Mouse (Mus musculus): ENCODE data around the gene Efcab6. TPM values are rescaled to one million over a fixed set of nuclear protein-coding genes. Genes with fewer than 3 reads are reported as not detected.

The Efcab6 gene
- polyA plus RNA-seq, 1 experiment from 2014 or later, result 0.29 TPM

- no peak overlapping the region for H3K4me3 ChIP-seq (ENCODE audit: low read depth, low read length)
- H3K4me2 ChIP-seq, result no peak overlapping the region
Observed at GRCm38 (mm10) chr15:83977108-83977507, 88.1 kb downstream of the Efcab6 start.

GRCm38 (mm10) chr15:83972206-83972605 is 93.0 kb downstream of the Efcab6 start:
- Histone ChIP-seq H3K9me3 (ENCODE audit: control insufficient read depth, low read length) (no peaks in the 10 kb centered on the region), H3K27ac (ENCODE audit: low read depth, low read length) (no peak overlapping the region), H3K4me3 (ENCODE audit: low read depth, low read length) (no peak overlapping the region), H3K36me3 (ENCODE audit: control insufficient read depth, insufficient read depth, low read length) (no peaks in the 10 kb centered on the region), H3K4me1 (ENCODE audit: control insufficient read depth, insufficient read depth, low read length) (peaks cover 3% of the 10 kb centered on the region; the same call in 1 of the 2 replicates), H3K4me2 (no peak overlapping the region), H3K27me3 (ENCODE audit: control insufficient read depth, insufficient read depth, low read length) (no peaks in the 10 kb centered on the region), H3K9ac (ENCODE audit: low read length) (no peak overlapping the region)
- no peak for ATAC-seq (ENCODE audit: low FRiP score)
- WGBS, result 77% methylated on average over 9 of the region's 9 CpGs
- no peak for DNase-seq (ENCODE audit: low spot score, missing footprints)

More at GRCm38 (mm10) chr15:83977108-83977507, 88.1 kb downstream of the Efcab6 start:
- Histone ChIP-seq H3K27me3 (ENCODE audit: control insufficient read depth, insufficient read depth, low read length) (no peaks in the 10 kb centered on the region), H3K36me3 (ENCODE audit: control insufficient read depth, insufficient read depth, low read length) (no peaks in the 10 kb centered on the region), H3K4me1 (ENCODE audit: control insufficient read depth, insufficient read depth, low read length) (no peaks in the 10 kb centered on the region), H3K9me3 (ENCODE audit: control insufficient read depth, low read length) (no peaks in the 10 kb centered on the region), H3K9ac (ENCODE audit: low read length) (no peak overlapping the region), H3K27ac (ENCODE audit: low read depth, low read length) (no peak overlapping the region)
- DNase-seq (ENCODE audit: low spot score, missing footprints) (no peak), ATAC-seq (ENCODE audit: low FRiP score) (no peak)
- WGBS, result 47% methylated on average over 5 of the region's 5 CpGs

- Histone ChIP-seq H3K4me1 (ENCODE audit: control insufficient read depth, insufficient read depth, low read length) (peaks cover 3% of the 10 kb centered on the region; the same call in 1 of the 2 replicates), H3K36me3 (ENCODE audit: control insufficient read depth, insufficient read depth, low read length) (no peaks in the 10 kb centered on the region), H3K4me2 (no peak overlapping the region), H3K9ac (ENCODE audit: low read length) (no peak overlapping the region), H3K9me3 (ENCODE audit: control insufficient read depth, low read length) (no peaks in the 10 kb centered on the region), H3K4me3 (ENCODE audit: low read depth, low read length) (no peak overlapping the region), H3K27ac (ENCODE audit: low read depth, low read length) (no peak overlapping the region), H3K27me3 (ENCODE audit: control insufficient read depth, insufficient read depth, low read length) (no peaks in the 10 kb centered on the region)
- 61% methylated on average over 12 of the region's 12 CpGs for WGBS
- DNase-seq (ENCODE audit: low spot score, missing footprints) (peak; percentile 79), ATAC-seq (ENCODE audit: low FRiP score) (no peak)
Observed at GRCm38 (mm10) chr15:83967802-83968201, 97.4 kb downstream of the Efcab6 start.

GRCm38 (mm10) chr15:83965126-83965525 is 100.1 kb downstream of the Efcab6 start:
- Histone ChIP-seq H3K36me3 (ENCODE audit: control insufficient read depth, insufficient read depth, low read length) (no peaks in the 10 kb centered on the region), H3K4me2 (no peak overlapping the region), H3K4me3 (ENCODE audit: low read depth, low read length) (no peak overlapping the region), H3K9me3 (ENCODE audit: control insufficient read depth, low read length) (no peaks in the 10 kb centered on the region), H3K9ac (ENCODE audit: low read length) (no peak overlapping the region), H3K27ac (ENCODE audit: low read depth, low read length) (no peak overlapping the region), H3K4me1 (ENCODE audit: control insufficient read depth, insufficient read depth, low read length) (peaks cover 3% of the 10 kb centered on the region; the same call in 1 of the 2 replicates), H3K27me3 (ENCODE audit: control insufficient read depth, insufficient read depth, low read length) (no peaks in the 10 kb centered on the region)
- DNase-seq (ENCODE audit: low spot score, missing footprints) (peak; percentile 68), ATAC-seq (ENCODE audit: low FRiP score) (no peak)
- 79% methylated on average over 8 of the region's 8 CpGs for WGBS

GRCm38 (mm10) chr15:83958376-83958775 is 106.8 kb downstream of the Efcab6 start:
- Histone ChIP-seq H3K36me3 (ENCODE audit: control insufficient read depth, insufficient read depth, low read length) (no peaks in the 10 kb centered on the region), H3K4me1 (ENCODE audit: control insufficient read depth, insufficient read depth, low read length) (no peaks in the 10 kb centered on the region), H3K4me2 (no peak overlapping the region), H3K4me3 (ENCODE audit: low read depth, low read length) (no peak overlapping the region), H3K9me3 (ENCODE audit: control insufficient read depth, low read length) (no peaks in the 10 kb centered on the region), H3K27ac (ENCODE audit: low read depth, low read length) (no peak overlapping the region), H3K9ac (ENCODE audit: low read length) (no peak overlapping the region), H3K27me3 (ENCODE audit: control insufficient read depth, insufficient read depth, low read length) (no peaks in the 10 kb centered on the region)
- 83% methylated on average over 3 of the region's 3 CpGs for WGBS
- ATAC-seq (ENCODE audit: low FRiP score) (no peak), DNase-seq (ENCODE audit: low spot score, missing footprints) (no peak)

GRCm38 (mm10) chr15:83956996-83957395 is 108.2 kb downstream of the Efcab6 start:
- DNase-seq (ENCODE audit: low spot score, missing footprints) (no peak), ATAC-seq (ENCODE audit: low FRiP score) (no peak)
- H3K4me2 ChIP-seq, result no peak overlapping the region
- H3K4me3 ChIP-seq (ENCODE audit: low read depth, low read length), result no peak overlapping the region
- no peaks in the 10 kb centered on the region for H3K36me3 ChIP-seq (ENCODE audit: control insufficient read depth, insufficient read depth, low read length)
- H3K9me3 ChIP-seq (ENCODE audit: control insufficient read depth, low read length), result no peaks in the 10 kb centered on the region
- no peaks in the 10 kb centered on the region for H3K4me1 ChIP-seq (ENCODE audit: control insufficient read depth, insufficient read depth, low read length)
- H3K27me3 ChIP-seq (ENCODE audit: control insufficient read depth, insufficient read depth, low read length), result no peaks in the 10 kb centered on the region
- no peak overlapping the region for H3K27ac ChIP-seq (ENCODE audit: low read depth, low read length)
- WGBS, result 97% methylated on average over 7 of the region's 7 CpGs
- no peak overlapping the region for H3K9ac ChIP-seq (ENCODE audit: low read length)

GRCm38 (mm10) chr15:83955948-83956707 is 109.1 kb downstream of the Efcab6 start:
- no peak overlapping the region for H3K27ac ChIP-seq (ENCODE audit: low read depth, low read length)
- DNase-seq (ENCODE audit: low spot score, missing footprints) (no peak), ATAC-seq (ENCODE audit: low FRiP score) (no peak)
- H3K36me3 ChIP-seq (ENCODE audit: control insufficient read depth, insufficient read depth, low read length), result no peaks in the 10 kb centered on the region
- no peaks in the 10 kb centered on the region for H3K9me3 ChIP-seq (ENCODE audit: control insufficient read depth, low read length)
- 86% methylated on average over 8 of the region's 8 CpGs for WGBS
- H3K9ac ChIP-seq (ENCODE audit: low read length), result no peak overlapping the region
- no peaks in the 10 kb centered on the region for H3K4me1 ChIP-seq (ENCODE audit: control insufficient read depth, insufficient read depth, low read length)
- no peaks in the 10 kb centered on the region for H3K27me3 ChIP-seq (ENCODE audit: control insufficient read depth, insufficient read depth, low read length)
- no peak overlapping the region for H3K4me2 ChIP-seq
- no peak overlapping the region for H3K4me3 ChIP-seq (ENCODE audit: low read depth, low read length)

- no peak overlapping the region for H3K4me3 ChIP-seq (ENCODE audit: low read depth, low read length)
- no peaks in the 10 kb centered on the region for H3K9me3 ChIP-seq (ENCODE audit: control insufficient read depth, low read length)
- no peaks in the 10 kb centered on the region for H3K27me3 ChIP-seq (ENCODE audit: control insufficient read depth, insufficient read depth, low read length)
- 53% methylated on average over 16 of the region's 16 CpGs for WGBS
- ATAC-seq (ENCODE audit: low FRiP score) (no peak), DNase-seq (ENCODE audit: low spot score, missing footprints) (no peak)
- H3K36me3 ChIP-seq (ENCODE audit: control insufficient read depth, insufficient read depth, low read length), result no peaks in the 10 kb centered on the region
- no peak overlapping the region for H3K27ac ChIP-seq (ENCODE audit: low read depth, low read length)
- H3K4me1 ChIP-seq (ENCODE audit: control insufficient read depth, insufficient read depth, low read length), result no peaks in the 10 kb centered on the region
- no peak overlapping the region for H3K9ac ChIP-seq (ENCODE audit: low read length)
- H3K4me2 ChIP-seq, result no peak overlapping the region
Observed at GRCm38 (mm10) chr15:83949729-83950491, 115.3 kb downstream of the Efcab6 start.

GRCm38 (mm10) chr15:83939703-83940102 is 125.5 kb downstream of the Efcab6 start:
- H3K9ac ChIP-seq (ENCODE audit: low read length), result no peak overlapping the region
- no peak for DNase-seq (ENCODE audit: low spot score, missing footprints)

More at GRCm38 (mm10) chr15:83939703-83940102, 125.5 kb downstream of the Efcab6 start:
- 62% methylated on average over 5 of the region's 5 CpGs for WGBS
- ATAC-seq (ENCODE audit: low FRiP score), result no peak
- Histone ChIP-seq H3K4me3 (ENCODE audit: low read depth, low read length) (no peak overlapping the region), H3K27ac (ENCODE audit: low read depth, low read length) (no peak overlapping the region), H3K27me3 (ENCODE audit: control insufficient read depth, insufficient read depth, low read length) (no peaks in the 10 kb centered on the region), H3K9me3 (ENCODE audit: control insufficient read depth, low read length) (no peaks in the 10 kb centered on the region), H3K36me3 (ENCODE audit: control insufficient read depth, insufficient read depth, low read length) (no peaks in the 10 kb centered on the region), H3K4me1 (ENCODE audit: control insufficient read depth, insufficient read depth, low read length) (no peaks in the 10 kb centered on the region), H3K4me2 (no peak overlapping the region)
